Mouse (Mus musculus) thymus, postnatal 4 days (tissue): ENCODE data around the gene Sfswap.

Experiments used
- DNase-seq: peaks from one replicate; pipeline ENCODE4 v3.0.0; 2021

Sfswap gene

GRCm38 (mm10) chr5:129533731-129534130, 32.7 kb downstream of the Sfswap start:
- no peak for DNase-seq

DNA sequence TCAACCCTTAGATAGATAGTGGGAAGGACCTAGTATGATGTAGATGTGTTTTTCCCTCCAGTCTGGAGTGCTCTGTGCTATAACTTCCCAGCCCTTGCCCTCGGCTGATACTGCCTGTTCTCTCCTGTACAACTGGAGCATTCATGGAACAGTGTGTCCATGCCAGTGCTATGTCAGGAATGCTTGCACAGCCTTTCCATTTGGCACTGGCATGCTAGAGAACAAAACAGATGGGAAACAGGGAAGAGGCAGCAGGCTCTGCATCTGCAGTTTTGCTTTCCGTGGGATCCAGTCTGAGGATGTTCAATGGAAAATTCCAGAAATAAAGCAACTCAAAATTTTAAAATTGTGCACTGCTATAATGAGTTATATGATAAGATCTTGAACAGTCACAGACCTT, 33.5 kb downstream of the Sfswap start:
- DNase-seq: no peak

DNA sequence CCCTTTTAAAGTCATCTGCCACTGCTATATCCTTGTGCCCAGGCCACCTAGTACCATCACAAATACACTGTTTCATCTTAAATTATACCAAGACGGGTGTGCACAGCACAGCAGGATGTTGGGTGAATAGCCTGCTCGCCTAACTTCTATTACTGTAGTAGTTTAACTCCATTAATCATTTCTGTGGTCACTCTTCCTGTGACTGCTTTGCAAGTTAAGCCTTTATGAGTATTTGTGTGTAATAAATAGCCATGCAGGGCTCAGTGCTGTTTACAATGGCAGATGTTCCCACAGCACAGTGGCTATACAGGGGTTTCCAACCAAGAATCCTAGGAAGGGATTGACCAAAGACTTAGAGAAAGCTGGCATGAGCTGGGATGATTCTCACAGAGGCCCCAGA, 34.0 kb downstream of the Sfswap start:
- no peak for DNase-seq

- DNase-seq: no peak
Measured at GRCm38 (mm10) chr5:129535431-129535830, 34.4 kb downstream of the Sfswap start.

DNA sequence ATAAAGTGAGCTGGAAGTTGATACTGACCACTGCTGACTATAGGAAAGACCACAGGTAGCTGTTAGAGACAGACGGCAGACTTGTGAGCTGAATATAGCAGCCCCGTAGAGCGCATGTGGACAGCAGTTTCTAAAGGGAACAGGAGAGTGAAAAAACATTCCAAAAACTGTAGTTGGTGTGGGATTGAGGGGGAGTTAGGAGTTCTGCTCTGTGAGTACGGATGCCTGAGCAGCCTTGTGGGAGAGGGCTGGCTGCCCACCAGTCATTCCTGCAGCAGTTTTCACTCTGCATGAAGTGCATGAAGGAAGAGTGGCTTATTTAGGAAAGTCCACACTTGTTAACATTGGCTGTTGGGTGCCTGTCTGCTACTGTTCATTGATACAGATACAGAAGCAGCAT, 37.8 kb downstream of the Sfswap start:
- DNase-seq: no peak

- no peak for DNase-seq
Measured at GRCm38 (mm10) chr5:129542236-129542635, 41.2 kb downstream of the Sfswap start.

DNA sequence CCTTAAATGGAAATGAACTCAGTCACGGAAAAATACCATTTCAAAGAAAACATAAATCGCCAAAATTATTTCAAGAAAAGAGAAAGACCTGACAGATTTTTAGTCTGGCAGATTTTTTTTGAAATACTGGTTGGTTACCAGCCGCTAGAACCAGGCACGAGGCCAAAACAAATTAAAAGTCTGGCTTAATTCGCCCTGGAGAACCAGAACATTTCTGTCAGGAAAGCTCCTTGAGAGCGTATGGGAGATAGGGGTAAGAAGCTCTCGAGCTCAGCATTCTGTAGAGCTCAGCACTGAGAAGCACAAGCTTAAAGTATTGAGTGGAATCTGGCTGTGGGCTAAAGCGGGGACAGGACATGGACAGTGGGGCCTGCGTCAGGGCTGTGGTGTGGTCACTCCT, 44.8 kb downstream of the Sfswap start:
- no peak for DNase-seq

DNA sequence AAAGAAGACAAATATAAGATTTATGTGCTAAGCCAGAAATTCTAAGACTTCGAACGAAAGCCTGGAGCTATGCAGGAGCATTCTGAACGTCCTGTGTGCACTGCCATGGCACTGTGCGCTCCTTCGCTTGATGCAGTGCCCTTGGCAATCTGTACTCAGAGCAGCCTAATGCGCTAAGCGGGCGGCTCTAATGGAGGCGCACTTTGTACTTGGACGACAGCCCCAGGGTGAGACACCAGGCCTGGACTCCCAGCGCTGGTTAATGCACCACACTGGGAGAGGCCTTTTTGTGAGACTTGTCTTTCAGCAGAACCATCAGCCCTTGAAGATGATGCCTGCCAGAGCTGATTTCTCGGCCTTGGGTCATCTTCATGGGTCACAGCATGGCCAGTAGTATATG, 48.7 kb downstream of the Sfswap start:
- no peak for DNase-seq

- DNase-seq: no peak
Measured at GRCm38 (mm10) chr5:129550790-129551189, 49.8 kb downstream of the Sfswap start.

- DNase-seq: no peak
Measured at GRCm38 (mm10) chr5:129551991-129552390, 51.0 kb downstream of the Sfswap start.

DNA sequence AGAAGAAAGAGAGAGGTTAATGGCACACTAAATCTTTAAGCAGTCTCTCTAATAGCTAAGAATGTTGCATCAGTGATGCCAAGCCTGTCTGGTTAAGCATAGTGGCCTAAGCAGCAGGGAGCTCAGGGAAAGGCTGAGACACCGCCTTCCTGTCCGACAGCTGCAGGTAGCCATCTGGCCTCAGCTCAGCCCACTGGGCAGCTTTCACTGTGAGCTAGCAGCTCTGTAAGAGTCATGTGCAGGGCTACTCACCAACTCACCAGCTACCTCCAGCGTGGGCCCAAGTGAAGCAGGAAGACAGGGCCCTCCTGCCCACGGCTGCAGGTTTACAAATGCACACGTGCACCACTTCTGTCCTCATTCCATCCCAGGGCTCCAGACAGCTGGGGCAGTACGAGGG, 52.6 kb downstream of the Sfswap start:
- DNase-seq: no peak

DNA sequence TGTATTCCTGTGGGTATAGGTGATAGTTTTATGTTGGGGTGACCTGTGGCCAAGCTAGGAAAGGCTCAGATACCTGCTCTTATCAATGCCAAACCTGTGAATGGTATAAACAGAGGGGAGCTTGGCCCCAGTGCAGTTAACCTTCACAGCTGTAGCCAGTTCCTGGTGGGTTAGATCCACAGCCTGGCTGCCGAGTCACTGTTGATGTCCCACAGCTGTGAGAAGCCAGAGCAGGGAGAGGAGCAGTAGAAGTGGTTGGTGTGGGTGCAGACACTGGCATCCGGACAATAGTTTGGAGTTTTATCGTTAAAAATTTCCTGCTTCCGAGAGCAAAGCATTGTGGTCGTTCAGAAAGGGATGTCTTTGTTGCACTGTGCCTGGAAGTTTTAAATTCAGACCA, 57.6 kb downstream of the Sfswap start:
- DNase-seq: no peak

DNA sequence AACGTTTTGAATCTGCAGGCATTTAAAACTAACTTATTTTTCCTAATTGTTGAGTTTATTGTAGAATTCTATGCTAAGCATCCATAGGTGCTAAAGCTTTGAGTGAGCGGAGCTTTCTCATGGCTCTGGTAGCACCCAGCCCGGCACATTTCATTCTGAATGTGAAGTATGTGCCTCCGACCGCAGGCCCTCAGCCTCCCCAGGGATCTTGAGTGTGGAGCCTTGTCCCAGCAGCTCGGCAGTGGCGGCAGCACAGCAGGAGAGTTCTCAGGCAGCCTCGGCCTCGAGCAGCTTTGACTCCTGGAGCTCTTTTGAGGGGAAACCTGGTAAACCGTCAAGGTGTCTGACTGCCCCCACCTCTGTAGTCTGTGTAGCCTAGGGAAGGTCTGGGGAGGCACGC, 58.3 kb downstream of the Sfswap start:
- no peak for DNase-seq

GRCm38 (mm10) chr5:129562342-129562741, 61.3 kb downstream of the Sfswap start:
- no peak for DNase-seq

DNA sequence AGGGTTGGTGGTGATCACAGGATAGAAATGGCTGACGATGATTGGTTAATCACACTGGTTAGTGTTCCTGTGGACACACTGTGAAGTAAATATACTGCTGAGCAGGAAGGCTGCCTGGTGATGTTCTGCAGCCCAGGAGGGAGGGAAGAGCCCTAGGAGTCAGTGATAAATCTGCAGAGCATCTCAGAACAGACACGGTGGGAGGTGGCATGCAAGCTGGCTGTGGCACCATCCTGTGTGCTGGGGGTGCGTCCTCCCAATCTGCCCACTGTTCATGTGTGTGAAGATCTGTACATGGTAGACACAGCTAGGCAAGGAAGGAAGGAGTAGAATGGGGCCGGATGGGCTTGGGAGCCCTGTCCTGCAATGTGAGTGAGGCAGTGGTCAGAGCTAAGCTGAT, 67.6 kb downstream of the Sfswap start:
- no peak for DNase-seq

DNA sequence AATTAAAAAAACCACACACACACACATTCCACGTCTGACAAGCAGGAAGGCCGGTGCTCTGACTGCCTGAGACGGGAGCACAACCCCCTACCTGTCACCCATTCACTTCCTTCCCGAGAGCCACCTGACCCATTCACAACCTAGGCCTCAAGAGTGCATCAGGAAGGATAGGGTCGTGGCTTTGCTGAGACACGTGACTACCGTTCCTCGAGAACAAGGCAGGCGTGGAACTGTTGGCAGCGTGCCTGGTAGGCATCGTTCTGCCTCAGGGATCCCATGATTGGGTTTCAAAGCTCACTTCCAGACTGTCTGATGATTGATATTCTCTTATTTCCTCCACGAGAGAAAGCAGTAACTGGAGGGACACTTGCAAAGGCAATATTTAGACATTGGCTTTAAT, 77.2 kb downstream of the Sfswap start:
- DNase-seq: no peak

DNA sequence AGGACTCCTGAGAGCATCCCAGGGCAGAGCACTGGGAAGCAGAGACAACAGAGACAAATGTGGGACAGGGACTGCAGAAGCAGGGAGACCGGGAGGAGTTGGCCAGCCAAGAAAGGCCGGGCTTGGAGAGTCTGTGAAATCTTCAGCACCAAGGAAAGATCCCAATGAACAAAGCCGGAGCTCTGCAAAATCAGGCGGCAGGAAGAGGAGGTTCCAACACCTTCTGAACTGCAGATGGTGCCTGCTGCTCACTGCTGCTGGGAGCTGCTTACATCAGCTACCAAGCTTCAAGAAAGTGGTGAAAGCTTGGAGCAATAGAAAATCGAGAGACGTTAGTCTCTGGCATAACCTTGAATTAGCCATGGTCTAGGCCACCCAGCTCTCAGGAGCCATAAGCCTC, 79.0 kb downstream of the Sfswap start:
- DNase-seq: no peak

- no peak for DNase-seq
Measured at GRCm38 (mm10) chr5:129580572-129580971, 79.6 kb downstream of the Sfswap start.

GRCm38 (mm10) chr5:129581015-129581414, 80.0 kb downstream of the Sfswap start:
- no peak for DNase-seq

DNA sequence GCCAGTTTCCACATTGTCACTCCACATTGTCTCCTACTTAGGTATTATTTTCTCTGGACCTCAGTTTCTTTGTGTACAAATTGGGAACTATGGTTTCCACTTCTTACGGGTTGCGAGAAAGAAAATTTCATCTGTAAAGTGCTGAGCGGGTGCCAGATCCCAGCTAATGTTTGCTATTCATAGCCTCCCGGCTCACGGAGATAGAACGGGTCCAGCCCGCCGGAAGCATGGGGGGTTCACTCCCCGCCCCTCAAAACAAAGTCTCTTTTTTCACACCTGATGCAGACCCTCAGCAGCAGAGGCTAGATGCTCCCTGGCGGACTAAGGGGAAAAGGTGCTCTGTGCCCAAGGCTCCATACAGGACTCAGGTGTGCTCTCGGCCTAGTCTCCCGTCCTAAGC, 82.3 kb downstream of the Sfswap start:
- no peak for DNase-seq

- DNase-seq: peak; percentile 94
Measured at GRCm38 (mm10) chr5:129583761-129584582, 83.0 kb downstream of the Sfswap start, which contains the start of gene Mmp17. TSS of gene Mmp17 (plus strand) at chr5:129584169.

GRCm38 (mm10) chr5:129584583-129585541, 83.8 kb downstream of the Sfswap start:
- DNase-seq: peak; percentile 72

DNA sequence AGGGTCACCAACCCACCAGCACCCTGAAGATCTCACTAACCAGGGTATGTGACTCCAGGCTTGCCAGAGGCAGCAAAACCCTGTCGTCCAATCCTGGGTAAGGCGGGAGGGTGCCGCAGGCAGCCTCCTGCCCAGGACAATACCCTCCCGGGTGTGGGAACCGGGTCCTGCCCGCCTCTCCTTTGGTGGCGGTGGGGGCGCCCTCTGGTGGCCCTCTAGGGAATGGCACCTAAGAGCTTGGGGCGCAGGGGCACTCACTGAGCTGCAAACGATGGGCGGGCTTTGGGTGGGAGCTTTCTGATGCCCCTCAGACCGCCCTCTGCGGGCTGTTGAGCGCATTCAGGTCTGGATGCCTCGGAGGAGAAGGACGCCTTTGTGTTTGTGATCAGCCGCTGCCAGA, 85.0 kb downstream of the Sfswap start:
- DNase-seq: peak; percentile 96

DNA sequence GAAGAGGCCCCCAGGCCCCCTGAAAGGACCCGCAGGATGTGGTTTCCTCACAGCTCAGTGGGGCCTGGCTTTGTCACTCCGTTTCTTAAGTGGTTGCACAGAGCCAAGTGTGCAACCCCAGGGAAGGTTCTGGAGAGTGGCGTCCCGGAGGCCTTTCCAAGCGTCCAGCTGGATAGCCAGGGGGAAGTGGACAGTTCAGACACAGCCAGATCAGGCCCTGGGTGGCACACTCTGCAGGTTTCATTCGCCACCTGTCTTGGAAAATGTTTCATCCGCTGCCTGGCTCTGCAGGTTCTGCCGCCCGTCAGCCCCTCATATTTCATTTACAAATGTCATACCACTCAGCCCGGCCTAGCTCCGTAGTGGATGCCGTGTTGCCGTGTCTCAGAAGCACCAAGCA, 85.5 kb downstream of the Sfswap start:
- DNase-seq: no peak
